ENCODE assay signal across 8 mouse cellular contexts in the genomic region with DNA sequence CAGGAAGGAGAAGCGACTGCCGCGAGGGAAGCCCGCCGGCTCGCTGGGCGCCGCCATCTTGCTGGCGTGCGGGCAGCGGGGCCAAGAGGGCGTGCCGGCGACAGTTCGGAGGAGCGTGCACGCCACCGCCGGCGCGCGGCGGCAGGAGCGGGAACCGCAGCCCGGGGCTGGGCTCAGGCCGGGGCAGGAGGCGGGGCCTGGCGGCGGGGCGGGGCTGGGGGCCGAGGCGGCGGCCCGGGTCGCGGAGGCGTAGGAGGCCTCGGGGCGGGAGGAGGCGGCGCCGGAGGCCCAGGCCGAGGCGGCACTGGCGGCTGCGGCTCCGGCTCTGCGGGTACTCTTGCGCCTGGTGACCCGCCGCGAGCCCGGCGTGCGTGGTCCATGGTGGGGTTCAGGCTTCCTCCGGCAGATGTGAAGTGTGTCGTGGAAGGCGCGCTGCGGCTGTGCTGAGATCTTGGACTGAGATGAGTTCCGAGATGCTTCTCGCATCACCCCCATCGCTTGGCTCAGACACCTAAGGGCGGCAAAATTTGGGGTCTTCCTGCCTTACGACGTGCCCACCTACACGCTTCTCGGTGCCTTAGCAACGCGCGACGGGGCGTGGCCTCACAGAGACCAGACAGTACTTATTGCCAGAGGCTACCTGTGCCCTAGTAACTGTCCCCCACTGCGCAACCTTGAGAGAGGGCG. TPM values are rescaled to one million over a fixed set of nuclear protein-coding genes. Genes with fewer than 3 reads are reported as not detected.
DNase-seq lines count a peak whose midpoint lies in the region; ATAC-seq and TF ChIP-seq lines count a peak whose summit lies in the region.

TSS of gene Gfer (minus strand) at position 146 of the 687 bp plus-strand sequence.
TSS of gene Noxo1 (plus strand) at position 224 of the 687 bp plus-strand sequence.

- TF ChIP-seq CTCF in layer of hippocampus, adult 2 months (conservative IDR thresholded peaks at IDR 0.05) = peak; percentile 56

- peak within 1 kb of the TSS; percentile 87 for H3K27ac ChIP-seq in forebrain, embryonic 15.5 days (replicated peaks)
- peak within 1 kb of the TSS; percentile 92 for H3K27ac ChIP-seq in layer of hippocampus, adult 2 months
- peak within 1 kb of the TSS; percentile 94 for H3K27ac ChIP-seq in lung, embryonic 15.5 days

- H3K27me3 ChIP-seq in forebrain, embryonic 15.5 days = no peaks in the 10 kb centered on the region
- peaks cover under 1% of the 10 kb centered on the region for H3K27me3 ChIP-seq in lung, embryonic 15.5 days

- peak; percentile 91 for ATAC-seq in forebrain, embryonic 15.5 days (replicated peaks)
- ATAC-seq in lung, embryonic 15.5 days (ENCODE audit: borderline replicate concordance, extremely low read depth, low FRiP score, low TSS enrichment) = peak; percentile 94

- peak within 1 kb of the TSS; percentile 86 for H3K9ac ChIP-seq in forebrain, embryonic 15.5 days (replicated peaks)
- H3K9ac ChIP-seq in lung, embryonic 15.5 days = peak within 1 kb of the TSS; percentile 82

- DNase-seq in ES-CJ7 (ENCODE audit: low read depth, low spot score) = peak; percentile 92
- peak; percentile 84 for DNase-seq in cerebellum, adult 11 months
- peak; percentile 79 for DNase-seq in heart, postnatal 25 days (ENCODE audit: low spot score)
- peak; percentile 74 to 77 for DNase-seq in layer of hippocampus, adult 2 months (ENCODE audit: low spot score in 2 of 2)
- peak; percentile 85 for DNase-seq in ovary, adult 18-20 months (ENCODE audit: low spot score)
- peak; percentile 79 for DNase-seq in thymus, postnatal 0 days (ENCODE audit: low spot score)

- H3K36me3 ChIP-seq in forebrain, embryonic 15.5 days = peaks cover 28% of the 10 kb centered on the region
- peaks cover 29% of the 10 kb centered on the region for H3K36me3 ChIP-seq in lung, embryonic 15.5 days

- under 1% methylated on average over 73 of the region's 76 CpGs for WGBS in forebrain, embryonic 15.5 days
- WGBS in lung, embryonic 15.5 days = under 1% methylated on average over 56 of the region's 76 CpGs

- intact Hi-C loops in heart, postnatal 25 days (cut with DNase I) = no loop called here

- peaks cover 24% of the 10 kb centered on the region for H3K4me1 ChIP-seq in forebrain, embryonic 15.5 days
- H3K4me1 ChIP-seq in lung, embryonic 15.5 days = peaks cover 31% of the 10 kb centered on the region

- no peaks in the 10 kb centered on the region for H3K9me3 ChIP-seq in forebrain, embryonic 15.5 days
- H3K9me3 ChIP-seq in lung, embryonic 15.5 days = no peaks in the 10 kb centered on the region

- peak within 1 kb of the TSS; percentile 77 for H3K4me3 ChIP-seq in forebrain, embryonic 15.5 days
- peak within 1 kb of the TSS; percentile 81 for H3K4me3 ChIP-seq in layer of hippocampus, adult 2 months
- H3K4me3 ChIP-seq in lung, embryonic 15.5 days = peak within 1 kb of the TSS; percentile 85

- peak within 1 kb of the TSS; percentile 72 for H3K4me2 ChIP-seq in forebrain, embryonic 15.5 days (replicated peaks)
- peak within 1 kb of the TSS; percentile 84 for H3K4me2 ChIP-seq in lung, embryonic 15.5 days

RNA-seq across cellular contexts. Expression of gene Gfer, which starts in this region (rescaled TPM):
- polyA plus RNA-seq in forebrain, embryonic 15.5 days (2015; fragmentation: Nextera tagmentation; extraction: Ambion mirVana) = 38.7 TPM in 2 replicates
- total RNA-seq in heart, postnatal 25 days (2021) = 10 to 100 TPM; 21.9 to 22.1 TPM
- 10 to 100 TPM; 22.3 to 22.4 TPM for total RNA-seq in layer of hippocampus, adult 2 months (2021)
- 47.3 and 47.4 TPM in 2 replicates for polyA plus RNA-seq in lung, embryonic 15.5 days (2015; fragmentation: Nextera tagmentation; extraction: Ambion mirVana)
- 36.0 and 36.2 TPM in 2 replicates for polyA plus RNA-seq in thymus, postnatal 0 days (2015; fragmentation: Nextera tagmentation; extraction: Ambion mirVana)

RNA-seq across cellular contexts. Expression of gene Noxo1, which starts in this region (rescaled TPM):
- polyA plus RNA-seq in forebrain, embryonic 15.5 days (2015; fragmentation: Nextera tagmentation; extraction: Ambion mirVana) = 1.4 and 2.0 TPM in 2 replicates
- total RNA-seq in heart, postnatal 25 days (2021) = under 1 TPM; 0.50 to 0.55 TPM
- total RNA-seq in layer of hippocampus, adult 2 months (2021) = 1 to 10 TPM; 3.3 to 3.4 TPM
- polyA plus RNA-seq in lung, embryonic 15.5 days (2015; fragmentation: Nextera tagmentation; extraction: Ambion mirVana) = 3.5 and 5.1 TPM in 2 replicates
- polyA plus RNA-seq in thymus, postnatal 0 days (2015; fragmentation: Nextera tagmentation; extraction: Ambion mirVana) = 2.3 and 3.0 TPM in 2 replicates

Comparison
In these comparisons a context has a peak if more than half of its experiments do, and no peak if none do; other contexts are left out.
1. Peak in every context shown above with its lines: DNase-seq, ATAC-seq, H3K4me3 ChIP-seq and H3K27ac ChIP-seq.